Mouse (Mus musculus) ES-Bruce4 (cell line): ENCODE results near the gene Lipc.

ENCODE experiments used
- CTCF ChIP-seq: IDR thresholded peaks from one replicate; pipeline ENCODE4 v1.8.1; 2011; ENCODE audit warnings: low read depth, low read length
- EP300 ChIP-seq: IDR thresholded peaks from 2 replicates; pipeline ENCODE4 v1.6.1; 2011; ENCODE audit warnings: low read depth, low read length; ENCODE audit not compliant: insufficient read depth
- POLR2A ChIP-seq: IDR thresholded peaks from one replicate; pipeline ENCODE4 v1.8.1; 2011; ENCODE audit warnings: low read length; ENCODE audit not compliant: insufficient read depth

GRCm38 (mm10) chr9:70979641-70980040 lies 27.6 kb upstream of the Lipc start:
- no peak for TF ChIP-seq CTCF
- TF ChIP-seq POLR2A: no peak
- no peak for TF ChIP-seq EP300
